Mouse (Mus musculus) hindlimb bud, embryonic 11.5 days (tissue): ENCODE data around the gene Rnf212.
"Not testable (repeated sequence)": the region's sequence is repeated elsewhere in the genome, so short reads cannot be mapped to it uniquely, and the experiment has no call there.

Source experiments
- DNase-seq: peaks from one replicate; pipeline ENCODE4 v3.0.0-alpha.2; 2012; ENCODE audit warnings: low read depth, low spot score; ENCODE audit errors: extremely low spot score

Rnf212 gene

GRCm38 (mm10) chr5:108774630-108775306, at the start of gene Rnf212:
Gene Rnf212 (minus strand): TSS chr5:108774982.
- DNase-seq: no peak

GRCm38 (mm10) chr5:108823276-108823675, 48.5 kb upstream of the Rnf212 start:
- no peak for DNase-seq

GRCm38 (mm10) chr5:108808750-108809149, 34.0 kb upstream of the Rnf212 start, which contains the start of gene Vmn2r8:
Gene Vmn2r8 (minus strand): TSS chr5:108808850.
- DNase-seq: not testable (repeated sequence)

- no peak for DNase-seq
Observed at GRCm38 (mm10) chr5:108803646-108804045, 28.9 kb upstream of the Rnf212 start.

GRCm38 (mm10) chr5:108795263-108795662, 20.5 kb upstream of the Rnf212 start, which contains the start of gene Tmed11:
Gene Tmed11 (minus strand): TSS chr5:108795363.
- DNase-seq: not testable (repeated sequence)

GRCm38 (mm10) chr5:108790385-108790784, 15.6 kb upstream of the Rnf212 start:
- DNase-seq: not testable (repeated sequence)

GRCm38 (mm10) chr5:108760002-108760401, 14.8 kb downstream of the Rnf212 start:
- no peak for DNase-seq

- DNase-seq: no peak
Observed at GRCm38 (mm10) chr5:108758396-108758795, 16.4 kb downstream of the Rnf212 start.

GRCm38 (mm10) chr5:108751258-108751657, 23.5 kb downstream of the Rnf212 start:
- DNase-seq: not testable (repeated sequence)

GRCm38 (mm10) chr5:108750328-108751210, 24.2 kb downstream of the Rnf212 start:
- DNase-seq: no peak

- DNase-seq: no peak
Observed at GRCm38 (mm10) chr5:108744629-108745028, 30.2 kb downstream of the Rnf212 start.

- no peak for DNase-seq
Observed at GRCm38 (mm10) chr5:108743856-108744255, 30.9 kb downstream of the Rnf212 start.

- DNase-seq: no peak
Observed at GRCm38 (mm10) chr5:108742596-108742995, 32.2 kb downstream of the Rnf212 start.

GRCm38 (mm10) chr5:108741844-108742243, 32.9 kb downstream of the Rnf212 start:
- no peak for DNase-seq

- no peak for DNase-seq
Observed at GRCm38 (mm10) chr5:108727425-108727824, 47.4 kb downstream of the Rnf212 start.

GRCm38 (mm10) chr5:108726557-108727248, 48.1 kb downstream of the Rnf212 start:
- DNase-seq: peak; percentile 18

GRCm38 (mm10) chr5:108724006-108724405, 50.8 kb downstream of the Rnf212 start:
- DNase-seq: no peak

GRCm38 (mm10) chr5:108719761-108720160, 55.0 kb downstream of the Rnf212 start:
- no peak for DNase-seq

GRCm38 (mm10) chr5:108718051-108718450, 56.7 kb downstream of the Rnf212 start:
- no peak for DNase-seq

GRCm38 (mm10) chr5:108715974-108716373, 58.8 kb downstream of the Rnf212 start:
- no peak for DNase-seq

GRCm38 (mm10) chr5:108714149-108714548, 60.6 kb downstream of the Rnf212 start:
- DNase-seq: no peak
